Mouse (Mus musculus) layer of hippocampus, adult 11-12 months (tissue): ENCODE measurements around the gene Zbtb26.
A peak's percentile ranks its signal among the peaks of the same experiment; 100 is the strongest.

Source experiments
- DNase-seq: peaks from one replicate; pipeline ENCODE4 v3.0.0; 2022; ENCODE audit warnings: low spot score

The Zbtb26 gene

DNA sequence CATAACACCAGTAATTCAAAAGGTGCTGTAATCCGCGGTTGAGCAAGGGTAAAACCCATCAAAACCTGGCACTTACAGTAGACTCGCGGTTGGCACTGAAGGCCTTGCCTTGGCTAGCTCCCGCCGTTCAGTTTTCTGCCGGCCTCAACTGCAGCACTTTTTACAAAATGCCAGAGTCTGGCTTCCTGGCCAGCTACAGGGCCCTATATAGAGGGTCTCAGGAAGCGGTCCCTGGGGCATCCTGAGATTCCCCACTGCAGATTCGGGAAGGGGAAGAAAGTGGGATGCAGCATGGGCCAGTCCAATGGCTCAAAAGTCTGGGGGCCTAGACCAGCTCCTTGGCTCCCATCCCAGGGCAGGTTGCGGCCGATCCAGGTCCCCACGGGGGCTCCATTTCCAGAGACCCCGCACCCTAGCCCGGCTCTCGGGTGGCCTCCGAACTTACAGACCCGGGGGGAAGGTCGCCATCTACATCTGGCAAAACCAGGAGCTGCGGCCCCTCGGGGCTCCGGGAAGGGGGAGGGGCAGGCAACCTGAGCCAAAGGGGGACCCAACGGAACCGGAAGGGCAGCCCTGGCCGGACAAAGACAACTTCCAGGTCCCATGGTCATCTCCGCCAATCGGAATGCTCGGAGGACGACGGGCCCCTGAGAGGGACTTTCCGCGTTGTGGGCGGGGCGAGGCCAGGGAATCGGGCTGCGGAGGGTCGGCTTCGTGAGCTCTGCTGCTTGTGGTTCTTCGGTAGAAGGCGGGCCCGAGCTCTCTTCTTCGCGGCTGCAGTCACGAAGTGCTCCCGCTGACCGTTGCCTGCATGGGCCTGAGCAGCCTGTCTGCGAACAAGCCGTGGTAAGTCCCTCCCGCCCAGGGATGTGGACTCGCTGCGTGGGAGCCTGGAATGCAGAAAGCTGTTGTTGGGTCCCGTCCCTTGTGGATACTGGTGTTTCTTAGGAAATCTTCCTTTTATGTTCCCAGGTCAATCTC is at the start of gene Zbtb26, which contains the start of the genes Zbtb6 and Rabgap1:
Zbtb26 (minus strand) TSS at position 525 of the 981 bp plus-strand sequence.
Zbtb6 (minus strand) TSS at position 561 of the 981 bp plus-strand sequence.
Rabgap1 (plus strand) TSS at position 669 of the 981 bp plus-strand sequence.
- peak; percentile 95 for DNase-seq

DNA sequence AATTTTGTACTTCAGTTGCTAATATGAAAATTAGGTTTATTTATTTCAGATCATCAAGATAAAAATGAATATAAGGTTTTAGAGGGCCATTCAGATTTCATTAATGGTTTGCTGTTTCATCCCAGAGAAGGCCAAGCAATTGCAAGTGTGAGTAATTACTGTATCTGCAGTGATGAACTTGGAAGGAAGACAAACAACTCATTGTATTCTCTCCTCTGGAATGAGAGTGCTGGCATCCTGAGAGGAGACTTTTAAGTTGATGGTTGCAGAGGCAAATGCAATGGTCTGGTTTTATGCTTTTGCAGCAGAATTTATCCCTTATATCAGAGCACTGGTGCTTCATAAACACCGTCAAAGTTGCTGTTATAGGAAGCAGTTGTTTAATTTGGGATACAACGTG is 46.0 kb upstream of the Zbtb26 start:
- DNase-seq = no peak

- DNase-seq = no peak
These were observed 43.5 kb upstream of the Zbtb26 start for GRCm38 (mm10) chr2:37486408-37486807.

- DNase-seq = peak; percentile 43
These were observed 42.4 kb upstream of the Zbtb26 start for GRCm38 (mm10) chr2:37485370-37485769.

DNA sequence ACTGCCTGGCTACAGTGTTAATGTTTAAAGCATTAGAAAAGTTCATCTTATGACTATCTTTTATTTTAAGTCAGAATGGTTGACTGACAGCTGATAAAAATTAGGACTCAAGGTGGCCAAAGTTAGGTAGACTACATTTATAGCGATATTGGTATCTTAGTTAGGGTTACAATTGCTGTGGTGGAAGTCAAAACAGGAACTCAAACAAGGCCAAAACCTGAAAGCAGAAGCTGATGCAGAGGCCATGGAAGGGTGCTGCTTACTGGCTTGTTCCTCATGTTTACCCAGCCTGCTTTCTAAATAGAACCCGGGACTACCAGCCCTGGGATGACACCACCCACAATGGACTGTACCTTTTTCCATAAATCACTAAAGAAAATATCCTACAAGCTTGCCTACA is 41.2 kb upstream of the Zbtb26 start:
- no peak for DNase-seq

DNA sequence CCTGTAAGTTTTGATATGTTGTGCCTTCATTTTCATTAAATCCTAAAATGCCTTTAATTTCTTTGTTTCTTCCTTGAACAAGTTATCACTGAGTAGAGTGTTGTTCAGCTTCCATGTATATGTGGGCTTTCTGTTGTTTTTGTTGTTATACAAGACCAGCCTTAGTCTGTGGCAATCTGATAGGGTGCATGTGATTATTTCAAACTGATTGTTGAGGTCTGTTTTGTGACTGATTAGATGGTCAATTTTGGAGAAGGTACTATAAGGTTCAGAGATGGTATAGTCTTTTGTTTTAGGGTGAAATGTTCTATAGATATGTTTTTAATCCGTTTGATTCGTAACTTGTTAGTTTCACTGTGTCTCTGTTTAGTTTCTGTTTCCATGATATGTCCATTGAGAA is 37.1 kb upstream of the Zbtb26 start:
- DNase-seq = no peak

- no peak for DNase-seq
These were observed 36.6 kb upstream of the Zbtb26 start for GRCm38 (mm10) chr2:37479559-37479958.

GRCm38 (mm10) chr2:37466266-37466665 is 23.3 kb upstream of the Zbtb26 start:
- DNase-seq = no peak

DNA sequence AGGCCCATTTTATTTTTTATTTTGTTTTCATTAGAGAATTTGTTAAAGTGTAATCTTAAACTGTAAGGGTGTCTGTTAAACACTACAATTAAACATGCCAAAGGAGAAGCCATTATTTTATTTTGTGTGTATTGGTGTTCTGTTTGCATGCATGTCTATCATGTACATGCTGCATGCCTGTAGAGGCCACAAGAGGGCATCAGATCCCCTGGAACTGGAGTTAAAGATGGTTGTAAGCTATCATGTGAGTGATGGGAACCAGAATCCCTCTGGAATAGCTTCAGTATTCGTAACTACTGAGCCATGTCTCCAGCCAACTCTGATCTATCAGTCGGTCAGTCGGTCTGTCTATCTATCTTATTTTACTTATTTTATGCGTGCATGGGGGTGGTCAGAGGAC is 17.8 kb upstream of the Zbtb26 start:
- DNase-seq = no peak

- DNase-seq = no peak
These were observed 9.4 kb upstream of the Zbtb26 start for GRCm38 (mm10) chr2:37452376-37452760.

DNA sequence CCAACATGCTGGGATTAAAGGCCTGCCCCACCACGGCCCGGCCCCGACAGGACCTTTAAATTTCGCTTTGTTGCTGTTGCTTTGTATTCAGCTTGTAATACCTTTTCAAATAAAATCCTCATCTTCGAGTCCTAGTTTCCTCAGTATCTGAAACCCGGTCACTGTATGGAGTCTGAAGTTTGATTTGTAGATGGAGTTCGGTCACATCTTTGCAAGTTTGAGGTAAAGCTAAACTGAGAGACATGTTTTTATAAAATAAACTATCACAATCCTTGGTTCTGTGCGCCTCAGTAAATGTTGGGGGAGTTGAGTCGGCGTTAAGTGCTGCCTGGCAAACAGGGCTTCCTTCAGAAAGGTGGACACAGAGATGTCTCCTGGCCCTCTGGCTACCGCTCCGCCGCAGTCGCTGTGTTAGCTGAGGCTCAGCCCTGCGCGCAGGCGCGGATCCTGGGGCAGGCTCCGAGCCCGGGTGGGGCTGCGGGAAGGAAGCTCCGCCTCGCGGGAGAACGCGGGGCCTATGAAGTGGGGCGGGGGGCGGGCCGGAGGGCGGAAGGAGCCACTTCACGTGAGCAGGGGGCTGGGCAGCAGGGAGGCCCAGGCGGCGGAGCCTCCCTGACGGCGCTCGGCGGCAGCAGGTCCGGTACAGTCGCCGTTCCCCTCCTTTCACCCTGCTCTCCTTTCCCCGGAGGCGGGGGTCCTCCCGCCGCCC is 8.9 kb upstream of the Zbtb26 start:
- DNase-seq = peak; percentile 91

DNA sequence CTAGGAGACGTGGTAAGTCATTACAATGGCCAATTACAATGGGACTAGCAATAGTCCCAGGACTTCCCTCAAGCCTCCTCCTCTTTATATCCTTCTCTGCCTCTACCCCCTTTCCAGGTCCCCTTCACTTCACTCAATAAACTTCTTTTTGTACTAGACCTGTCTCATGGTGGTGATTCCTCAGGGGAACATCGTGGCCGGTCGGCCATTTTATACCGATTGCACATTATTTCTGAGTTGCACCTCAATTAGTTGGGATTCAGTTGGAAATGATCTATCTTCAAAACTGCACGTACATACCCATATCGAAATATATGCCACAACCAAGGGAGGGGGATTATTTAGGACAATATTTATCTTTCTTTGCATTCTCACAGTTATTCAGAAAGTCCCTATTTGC is 11.3 kb downstream of the Zbtb26 start:
- DNase-seq = no peak

- DNase-seq = peak; percentile 86
These were observed 12.1 kb downstream of the Zbtb26 start for GRCm38 (mm10) chr2:37430593-37431464.

DNA sequence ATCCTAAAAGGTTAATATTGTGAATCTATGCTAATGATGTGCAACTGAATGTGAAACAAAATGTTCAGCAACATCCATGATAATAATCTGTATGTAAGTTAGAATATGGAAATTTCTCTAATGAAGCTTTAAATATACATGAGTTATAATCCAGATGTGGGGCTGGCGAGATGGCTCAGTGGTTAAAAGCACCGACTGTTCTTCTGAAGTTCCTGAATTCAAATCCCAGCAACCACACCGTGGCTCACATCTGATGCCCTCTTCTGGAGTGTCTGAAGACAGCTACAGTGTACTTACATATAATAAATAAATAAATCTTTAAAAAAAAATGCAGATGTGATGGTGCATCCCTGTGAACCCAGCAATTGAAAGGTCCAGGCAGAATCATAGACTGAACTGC is 19.3 kb downstream of the Zbtb26 start:
- no peak for DNase-seq

GRCm38 (mm10) chr2:37422306-37423304 is 20.3 kb downstream of the Zbtb26 start, which contains the start of gene Rc3h2:
Gene Rc3h2, minus strand, starts transcription at chr2:37422903.
- DNase-seq = peak; percentile 96

DNA sequence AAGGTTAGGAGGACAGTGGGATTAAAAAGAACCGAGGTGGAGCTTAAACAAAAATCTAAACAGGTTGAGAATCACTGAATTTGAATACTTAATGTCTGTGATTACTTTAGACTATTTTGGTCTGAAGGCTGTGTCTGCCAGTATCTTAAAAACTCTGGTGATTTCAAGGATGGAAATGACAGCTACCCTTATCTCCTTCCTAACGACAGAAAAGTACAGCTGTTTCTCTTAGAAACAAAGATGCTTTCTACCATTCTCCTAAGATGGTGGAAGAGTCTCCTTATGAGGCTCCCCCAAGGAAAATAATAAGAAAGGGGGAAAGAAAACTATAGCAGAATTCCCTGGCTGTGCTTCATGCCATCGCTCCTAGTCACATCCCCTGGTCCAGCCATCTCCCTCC is 21.0 kb downstream of the Zbtb26 start:
- no peak for DNase-seq

DNA sequence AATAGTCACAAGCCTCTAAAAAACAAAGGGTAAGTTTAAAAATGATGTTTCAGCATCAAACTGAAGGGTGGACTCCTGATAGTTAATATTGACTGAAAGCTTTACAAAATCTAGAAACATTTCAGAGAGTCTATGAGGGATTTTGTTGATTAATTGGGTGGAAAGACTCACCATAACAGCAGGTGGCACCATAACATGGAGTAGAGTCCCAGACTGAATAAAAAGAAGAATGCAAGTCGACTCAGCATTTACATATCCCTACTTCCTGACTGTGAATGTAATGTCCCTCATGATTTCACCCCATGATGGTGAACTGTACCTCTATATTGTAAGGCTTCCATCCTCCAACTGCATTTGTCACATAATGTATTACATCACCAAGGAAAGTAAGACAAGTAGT is 47.4 kb downstream of the Zbtb26 start:
- no peak for DNase-seq

GRCm38 (mm10) chr2:37382921-37383320 is 60.0 kb downstream of the Zbtb26 start:
- peak; percentile 25 for DNase-seq
